In genomic region chr12:40447561-40448355, GRCm38 (mm10) we compare ENCODE assay signal across 8 mouse cellular contexts. TPM values are rescaled to one million over a fixed set of nuclear protein-coding genes. Genes with fewer than 3 reads are reported as not detected.
A peak's percentile ranks its signal among the peaks of the same experiment; 100 is the strongest.
DNase-seq lines count a peak whose midpoint lies in the region; ATAC-seq and TF ChIP-seq lines count a peak whose summit lies in the region.

No protein-coding gene starts in this region.

- intact Hi-C loops in heart, adult 2 months (cut with DNase I) = loop anchor here (2.0 to 10.0 kb wide), 7 partner anchors 25 to 225 kb away; no protein-coding TSS in a partner anchor

- peaks cover 2% of the 10 kb centered on the region; the same call in 1 of the 2 replicates for H3K4me1 ChIP-seq in heart, adult 2 months (ENCODE audit: control insufficient read depth, insufficient read depth, low read length)
- peaks cover 39% of the 10 kb centered on the region for H3K4me1 ChIP-seq in embryonic facial prominence, embryonic 10.5 days
- peaks cover 22% of the 10 kb centered on the region for H3K4me1 ChIP-seq in intestine, embryonic 14.5 days (replicated peaks; ENCODE audit: control insufficient read depth, insufficient read depth, low read length)
- H3K4me1 ChIP-seq in midbrain, embryonic 16.5 days (ENCODE audit: control insufficient read depth, insufficient read depth, low read length) = peaks cover 18% of the 10 kb centered on the region

- 22% methylated on average over 10 of the region's 10 CpGs for WGBS in heart, adult 2 months
- whole genome bisulfite sequencing in embryonic facial prominence, embryonic 10.5 days = 20% methylated on average over 10 of the region's 10 CpGs
- 16% methylated on average over 10 of the region's 10 CpGs for WGBS in intestine, embryonic 14.5 days
- 14% methylated on average over 10 of the region's 10 CpGs for WGBS in midbrain, embryonic 16.5 days

- no peak for ATAC-seq in intestine, embryonic 14.5 days (replicated peaks; ENCODE audit: low FRiP score, low TSS enrichment, low read depth)
- no peak for ATAC-seq in midbrain, embryonic 16.5 days

- H3K27me3 ChIP-seq in heart, adult 2 months (ENCODE audit: control insufficient read depth, insufficient read depth, low read length) = no peaks in the 10 kb centered on the region
- 0 out of 2 replicates have a peak, but pooled peaks cover 4% of the 10 kb centered on the region for H3K27me3 ChIP-seq in embryonic facial prominence, embryonic 10.5 days (replicated peaks; ENCODE audit: low read depth, poor library complexity, severe bottlenecking)
- H3K27me3 ChIP-seq in intestine, embryonic 14.5 days (replicated peaks; ENCODE audit: control insufficient read depth, insufficient read depth, low read length) = no peaks in the 10 kb centered on the region
- no peaks in the 10 kb centered on the region for H3K27me3 ChIP-seq in midbrain, embryonic 16.5 days (ENCODE audit: control insufficient read depth, insufficient read depth, low read depth, low read length)

- H3K4me2 ChIP-seq in intestine, embryonic 14.5 days (ENCODE audit: low read length) = peak overlapping the region; percentile 78
- H3K4me2 ChIP-seq in midbrain, embryonic 16.5 days (ENCODE audit: low read length) = peak overlapping the region; percentile 76

- TF ChIP-seq EP300 in heart, adult 2 months (IDR thresholded peaks at IDR 0.05; ENCODE audit: insufficient read depth, low read depth, low read length) = no peak

- no peak for TF ChIP-seq POLR2A in heart, adult 2 months (IDR thresholded peaks at IDR 0.05; ENCODE audit: insufficient read depth, low read depth, low read length)

- DNase-seq in heart, adult 2 months = peak in 1 of 2 experiments; percentile 21
- no peak for DNase-seq in heart, postnatal 4 days
- no peak for DNase-seq in embryonic facial prominence, embryonic 10.5 days (ENCODE audit: low spot score)
- DNase-seq in intestine, embryonic 14.5 days (ENCODE audit: low spot score) = peak; percentile 49
- no peak for DNase-seq in c-Kit-positive CD71-positive TER-119-positive erythroid progenitor cells, embryonic 14.5 days (ENCODE audit: low spot score)
- no peak for DNase-seq in spleen, postnatal 36 days (ENCODE audit: low spot score in 2 of 2)
- DNase-seq in right cerebral cortex, postnatal 10 days (ENCODE audit: low spot score in 2 of 2) = no peak

- peak overlapping the region; percentile 83 for H3K27ac ChIP-seq in heart, adult 2 months
- H3K27ac ChIP-seq in embryonic facial prominence, embryonic 10.5 days (replicated peaks) = no peak overlapping the region; the same call in 1 of the 2 replicates
- H3K27ac ChIP-seq in intestine, embryonic 14.5 days (ENCODE audit: low read depth) = no peak overlapping the region
- peak overlapping the region; percentile 93 for H3K27ac ChIP-seq in midbrain, embryonic 16.5 days (ENCODE audit: low read length)

- TF ChIP-seq CTCF in heart, adult 2 months (IDR thresholded peaks at IDR 0.05) = no peak

- H3K9ac ChIP-seq in heart, adult 2 months (ENCODE audit: low read depth, low read length) = peak overlapping the region; percentile 44
- peak overlapping the region; percentile 72 for H3K9ac ChIP-seq in intestine, embryonic 14.5 days (ENCODE audit: low read length)
- peak overlapping the region; percentile 90 for H3K9ac ChIP-seq in midbrain, embryonic 16.5 days (ENCODE audit: low read depth, low read length)

- no peaks in the 10 kb centered on the region for H3K36me3 ChIP-seq in heart, adult 2 months (ENCODE audit: control insufficient read depth, insufficient read depth, low read length)
- peaks cover 3% of the 10 kb centered on the region; the same call in 1 of the 2 replicates for H3K36me3 ChIP-seq in embryonic facial prominence, embryonic 10.5 days (replicated peaks)
- H3K36me3 ChIP-seq in intestine, embryonic 14.5 days (ENCODE audit: control insufficient read depth, insufficient read depth, low read length) = no peaks in the 10 kb centered on the region
- no peaks in the 10 kb centered on the region for H3K36me3 ChIP-seq in midbrain, embryonic 16.5 days (ENCODE audit: control insufficient read depth, insufficient read depth, low read length)

- H3K9me3 ChIP-seq in embryonic facial prominence, embryonic 10.5 days = no peaks in the 10 kb centered on the region
- H3K9me3 ChIP-seq in intestine, embryonic 14.5 days (ENCODE audit: control insufficient read depth, low read length) = no peaks in the 10 kb centered on the region
- H3K9me3 ChIP-seq in midbrain, embryonic 16.5 days (replicated peaks; ENCODE audit: control insufficient read depth, low read length, poor library complexity, severe bottlenecking) = no peaks in the 10 kb centered on the region

- peak overlapping the region; percentile 97 for H3K4me3 ChIP-seq in heart, adult 2 months
- H3K4me3 ChIP-seq in embryonic facial prominence, embryonic 10.5 days = peak overlapping the region; percentile 76
- H3K4me3 ChIP-seq in intestine, embryonic 14.5 days (ENCODE audit: low read depth, low read length) = peak overlapping the region; percentile 87
- H3K4me3 ChIP-seq in midbrain, embryonic 16.5 days (ENCODE audit: low read depth, low read length) = peak overlapping the region; percentile 85

- H3K79me2 ChIP-seq in heart, adult 2 months (replicated peaks; ENCODE audit: control insufficient read depth, insufficient read depth, low read length) = 0 out of 2 replicates have a peak, but pooled peaks cover under 1% of the 10 kb centered on the region

RNA-seq across cellular contexts. Expression of gene Dock4, which starts 2.0 kb away (rescaled TPM):
- total RNA-seq in heart, adult 2 months (2021) = 10 to 100 TPM; 11.2 to 13.6 TPM
- 4.3 and 7.5 TPM in 2 replicates for polyA plus RNA-seq in heart, adult 2 months (2012; rRNA removed)
- total RNA-seq in heart, postnatal 4 days (2021) = 10 to 100 TPM; 21.0 to 24.0 TPM
- polyA plus RNA-seq in embryonic facial prominence, embryonic 10.5 days (2016; fragmentation: Nextera tagmentation; extraction: Ambion mirVana) = 18.1 and 19.5 TPM in 2 replicates
- 10.6 and 12.1 TPM in 2 replicates for polyA plus RNA-seq in intestine, embryonic 14.5 days (2014; fragmentation: Nextera tagmentation; extraction: Ambion mirVana)
- 34.8 and 38.7 TPM in 2 replicates for polyA plus RNA-seq in midbrain, embryonic 16.5 days (2015; fragmentation: Nextera tagmentation; extraction: Ambion mirVana)

RNA-seq across cellular contexts. Expression of gene Zfp277, which starts 2.1 kb away (rescaled TPM):
- 10 to 100 TPM; 10.6 to 10.9 TPM for total RNA-seq in heart, adult 2 months (2021)
- 5.2 and 8.5 TPM in 2 replicates for polyA plus RNA-seq in heart, adult 2 months (2012; rRNA removed)
- total RNA-seq in heart, postnatal 4 days (2021) = 10 to 100 TPM; 18.7 to 19.6 TPM
- polyA plus RNA-seq in embryonic facial prominence, embryonic 10.5 days (2016; fragmentation: Nextera tagmentation; extraction: Ambion mirVana) = 39.0 and 39.9 TPM in 2 replicates
- 41.9 and 44.3 TPM in 2 replicates for polyA plus RNA-seq in intestine, embryonic 14.5 days (2014; fragmentation: Nextera tagmentation; extraction: Ambion mirVana)
- 30.1 TPM in 2 replicates for polyA plus RNA-seq in midbrain, embryonic 16.5 days (2015; fragmentation: Nextera tagmentation; extraction: Ambion mirVana)

Comparison
In these comparisons a context has a peak if more than half of its experiments do, and no peak if none do; other contexts are left out.
1. H3K27ac ChIP-seq: peak in heart, adult 2 months (single experiment) and midbrain, embryonic 16.5 days (single experiment); none in embryonic facial prominence, embryonic 10.5 days (single experiment) and intestine, embryonic 14.5 days (single experiment).
2. Peak in every context shown above with its lines, with median percentiles within 50 percentile points of each other: H3K4me3 ChIP-seq and H3K9ac ChIP-seq.